Mouse (Mus musculus) testis, adult 2 months (tissue): ENCODE measurements around the gene Ndc1.

ENCODE experiments used
- CTCF ChIP-seq: fragments of 200-500 bp; IDR thresholded peaks from 2 replicates; pipeline ENCODE4 v1.5.1; 2012; ENCODE audit warnings: low read depth, mild to moderate bottlenecking, inconsistent platforms, low read length, moderate library complexity; ENCODE audit not compliant: control insufficient read depth, insufficient read depth, insufficient replicate concordance
- POLR2A ChIP-seq: fragments of 200-500 bp; IDR thresholded peaks from 2 replicates; pipeline ENCODE4 v1.6.1; 2012; ENCODE audit warnings: low read depth, mild to moderate bottlenecking, inconsistent platforms, low read length, moderate library complexity; ENCODE audit not compliant: control insufficient read depth

GRCm38 (mm10) chr4:107367567-107368314 lies at the start of gene Ndc1:
- no peak for TF ChIP-seq CTCF
- TF ChIP-seq POLR2A, result peak; percentile 44
